Mouse (Mus musculus) liver, adult 2 months (tissue): ENCODE results near the gene Arid5b.

Experiments used
- CTCF ChIP-seq: fragments of 200-500 bp; IDR thresholded peaks from 2 replicates; pipeline ENCODE4 v1.5.1; 2011; ENCODE audit warnings: low read depth, low read length, control low read depth
- POLR2A ChIP-seq: fragments of 200-500 bp; IDR thresholded peaks from 2 replicates; pipeline ENCODE4 v1.6.1; 2011; ENCODE audit warnings: low read length, control low read depth; ENCODE audit not compliant: insufficient read depth; ENCODE audit errors: extremely low read depth

GRCm38 (mm10) chr10:68247490-68248280 is 30.9 kb downstream of the Arid5b start:
- TF ChIP-seq CTCF (no peak), POLR2A (no peak)
